Mouse (Mus musculus): ENCODE results near the gene Fbxo2.

DNA sequence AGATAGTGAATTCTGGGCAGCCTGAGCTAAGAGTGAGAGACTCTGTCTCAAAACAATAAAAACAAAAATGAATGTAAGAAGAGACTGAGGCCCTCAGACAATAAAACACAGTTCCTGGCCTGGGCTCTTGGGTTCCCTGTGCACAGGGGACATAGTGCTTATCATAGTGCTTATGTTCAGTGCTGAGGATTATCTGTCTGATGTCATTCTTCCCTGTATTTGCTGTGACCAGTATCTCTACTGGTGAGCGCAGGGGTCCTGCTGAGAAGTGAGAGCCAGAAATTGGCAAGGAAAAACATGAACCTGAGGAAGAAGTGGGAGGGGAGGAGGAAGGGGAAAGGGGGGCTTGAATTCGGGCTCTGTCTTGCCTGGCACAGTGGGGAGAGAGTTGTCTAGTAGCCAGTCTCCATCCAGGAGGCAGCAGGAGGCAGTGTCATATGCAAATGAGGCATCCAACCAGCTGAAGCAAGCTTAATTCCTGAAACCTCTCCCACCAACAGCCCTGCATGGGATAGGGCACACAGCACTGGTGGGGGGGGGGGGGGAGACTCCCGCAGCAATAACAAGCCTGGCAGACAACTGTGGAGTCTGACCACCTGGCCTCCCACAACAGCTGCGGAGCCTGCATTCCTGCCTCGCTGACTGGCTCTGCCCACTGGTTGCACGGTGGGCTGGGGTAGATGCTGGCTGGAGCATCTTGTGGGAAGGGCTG lies 38.3 kb upstream of the Fbxo2 start:
- TF ChIP-seq CTCF (IDR thresholded peaks at IDR 0.05; ENCODE audit: low read depth), result no peak
- no peak for TF ChIP-seq EP300 (optimal IDR thresholded peaks at IDR 0.05)
